Mouse (Mus musculus): ENCODE measurements around the gene Pprc1.
A peak's percentile ranks its signal among the peaks of the same experiment; 100 is the strongest.

Pprc1 gene

DNA sequence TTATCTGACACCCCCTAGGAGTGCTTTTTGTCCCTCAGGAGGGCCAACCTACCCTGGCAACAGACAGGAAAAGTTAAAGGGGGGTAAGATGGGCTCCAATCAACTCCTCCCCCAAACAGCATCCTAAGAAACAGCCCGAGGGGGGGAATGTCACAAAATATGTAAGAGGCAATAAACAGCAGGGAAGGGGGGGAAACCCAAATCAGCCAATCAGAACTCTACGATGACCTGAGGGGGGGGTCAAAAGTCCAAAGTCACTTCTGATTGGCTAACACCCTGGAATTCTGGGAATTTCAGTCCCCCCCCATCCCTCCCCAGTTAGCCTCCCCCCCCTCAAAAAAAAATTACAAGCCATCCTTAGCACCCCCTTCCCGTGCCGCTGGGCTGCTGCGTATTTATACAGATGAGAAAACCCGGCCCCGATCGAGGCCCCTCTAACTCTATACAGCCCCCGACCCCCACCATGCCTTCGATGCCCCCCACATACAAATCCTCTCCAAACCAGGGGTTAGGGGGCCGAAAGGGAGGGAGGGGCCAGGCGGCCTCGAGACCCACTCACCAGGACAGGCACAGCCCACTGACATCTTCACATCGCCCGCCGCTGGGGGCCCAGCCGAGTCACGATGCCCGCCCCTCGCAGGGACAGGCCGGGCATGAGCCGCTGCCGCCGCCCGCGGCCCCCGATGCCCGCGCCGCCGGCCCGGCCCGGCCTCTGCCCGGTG, at the start of gene Pprc1:
Gene Pprc1, plus strand, starts transcription at position 616 of the 722 bp plus-strand sequence.
- no peak for DNase-seq (ENCODE audit: extremely low spot score, low read depth, low spot score)

DNA sequence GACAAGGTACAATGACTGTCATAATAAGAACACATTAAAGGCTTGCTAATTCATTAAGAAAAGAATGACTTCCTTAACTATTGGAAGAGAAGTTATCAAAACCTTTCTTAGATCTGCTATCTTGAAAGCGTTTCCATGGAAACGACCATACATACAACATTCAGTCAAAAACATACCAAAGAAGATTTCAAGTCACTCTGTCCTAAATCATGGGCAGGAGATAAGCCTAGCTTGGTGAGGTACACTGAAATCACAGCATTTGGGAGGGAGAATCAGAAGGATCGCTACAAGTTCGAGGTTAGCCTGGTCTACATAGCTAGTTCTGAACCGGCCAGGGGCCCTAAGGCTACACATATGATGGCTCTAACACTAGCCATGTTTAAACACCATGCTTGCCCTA, 47.3 kb upstream of the Pprc1 start:
- peak; percentile 10 for DNase-seq (ENCODE audit: extremely low spot score, low read depth, low spot score)

DNA sequence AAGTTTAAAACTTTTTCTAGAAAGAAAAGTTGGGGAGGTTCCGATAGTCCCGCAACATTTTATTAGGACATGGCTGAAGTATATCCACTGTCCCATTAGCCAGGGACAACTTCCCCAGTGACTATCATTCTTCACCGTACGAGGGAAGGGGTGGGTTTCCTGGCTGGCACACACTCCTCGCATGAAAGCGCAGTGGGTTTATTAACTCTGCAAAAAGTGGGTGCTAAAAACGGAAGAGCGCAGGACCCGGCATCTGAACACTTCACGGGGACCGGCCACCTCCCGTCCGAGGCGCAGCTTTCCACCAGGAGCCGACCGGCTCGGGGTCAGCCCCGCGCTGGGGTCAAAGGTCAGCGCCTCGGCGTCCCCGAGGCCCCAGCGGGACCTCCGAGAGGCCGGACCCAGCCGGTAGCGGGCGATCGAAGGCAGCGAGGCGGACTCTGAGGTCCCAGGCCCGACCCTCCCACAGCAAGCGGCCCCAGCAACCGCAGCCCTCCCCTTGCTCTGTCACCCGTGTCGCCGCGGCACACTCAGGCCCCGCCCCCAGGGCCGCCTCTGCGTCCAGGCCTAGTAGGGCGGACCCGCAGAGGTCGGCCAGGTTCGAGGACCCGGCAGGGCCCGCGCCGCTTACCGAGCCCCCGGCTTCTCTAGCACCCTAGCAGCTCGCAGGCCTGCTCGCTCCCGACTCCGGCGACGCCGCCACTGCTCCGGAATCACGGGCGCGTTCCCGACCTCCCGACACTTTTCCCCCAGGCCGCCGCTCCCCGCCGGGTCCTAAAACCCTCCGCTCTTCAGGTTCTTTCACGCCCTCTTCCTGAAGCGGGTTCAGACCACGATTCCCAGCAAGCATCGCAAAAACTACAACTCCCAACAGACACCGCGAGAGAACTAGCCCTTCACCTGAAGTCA, 46.6 kb upstream of the Pprc1 start, which contains the start of gene Armh3:
Gene Armh3, minus strand, starts transcription at position 704 of the 909 bp plus-strand sequence.
- DNase-seq (ENCODE audit: extremely low spot score, low read depth, low spot score): peak; percentile 91

DNA sequence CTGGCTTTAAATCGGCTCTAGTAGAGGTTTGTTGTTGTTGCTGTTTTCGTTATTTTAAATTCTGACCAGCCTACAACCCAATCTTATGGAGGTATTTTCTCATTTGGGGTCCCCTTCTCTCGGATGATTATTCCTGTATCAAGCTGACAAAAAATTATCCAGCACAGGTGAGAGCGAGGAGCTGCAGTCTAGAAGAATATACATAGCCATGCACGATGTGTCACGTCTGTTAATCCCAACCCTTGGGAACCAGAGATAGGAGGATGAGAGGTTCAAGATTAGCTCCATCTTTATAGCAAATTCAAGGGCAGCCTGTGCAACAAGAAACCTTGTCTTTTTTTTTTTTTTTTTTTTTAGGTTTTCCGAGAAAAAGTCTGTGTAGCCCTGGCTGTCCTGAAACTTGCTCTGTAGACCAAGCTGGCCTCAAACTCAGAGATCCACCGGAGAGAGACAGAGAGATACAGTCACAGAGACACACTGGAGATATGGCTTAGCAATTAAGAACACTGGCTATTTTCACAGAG, 45.9 kb upstream of the Pprc1 start:
- DNase-seq (ENCODE audit: extremely low spot score, low read depth, low spot score): no peak

DNA sequence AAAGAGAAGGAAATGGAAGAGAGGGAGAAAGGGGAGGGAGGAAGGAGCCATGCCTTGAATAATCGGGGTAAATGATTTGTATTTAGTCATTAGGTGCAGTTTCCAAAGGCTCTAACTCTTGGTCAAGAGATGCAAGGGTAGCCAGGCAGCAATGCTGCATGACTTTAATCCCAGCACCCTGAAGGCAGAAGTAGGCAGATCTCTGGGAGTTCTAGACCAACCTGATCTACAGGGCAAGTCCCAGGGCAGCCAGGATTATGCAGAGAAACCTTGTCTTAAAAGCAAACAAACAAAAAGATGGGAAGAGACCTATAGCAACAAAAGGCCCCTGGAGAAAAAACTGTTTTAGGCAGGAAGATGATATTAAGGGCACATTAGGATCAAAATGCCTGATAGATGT, 45.3 kb upstream of the Pprc1 start:
- DNase-seq (ENCODE audit: extremely low spot score, low read depth, low spot score): no peak

DNA sequence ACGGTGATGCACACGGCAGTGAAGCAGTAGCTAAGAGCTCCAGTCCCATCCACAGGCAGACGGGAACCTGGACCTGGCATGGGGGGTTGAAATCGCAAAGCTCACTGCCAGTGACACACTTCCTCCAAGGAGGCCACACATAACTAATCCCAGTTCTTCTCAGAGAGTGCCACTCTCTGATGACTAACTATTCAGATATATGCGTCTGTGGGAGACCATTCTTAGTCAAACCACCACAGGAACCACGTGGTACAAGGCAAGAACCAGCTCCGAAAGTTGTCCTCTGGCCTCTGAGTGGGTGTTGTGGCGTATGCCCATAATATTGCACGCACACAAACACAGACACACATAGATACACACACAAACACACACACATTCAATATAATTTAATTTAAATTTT, 42.4 kb upstream of the Pprc1 start:
- DNase-seq (ENCODE audit: extremely low spot score, low read depth, low spot score): no peak

DNA sequence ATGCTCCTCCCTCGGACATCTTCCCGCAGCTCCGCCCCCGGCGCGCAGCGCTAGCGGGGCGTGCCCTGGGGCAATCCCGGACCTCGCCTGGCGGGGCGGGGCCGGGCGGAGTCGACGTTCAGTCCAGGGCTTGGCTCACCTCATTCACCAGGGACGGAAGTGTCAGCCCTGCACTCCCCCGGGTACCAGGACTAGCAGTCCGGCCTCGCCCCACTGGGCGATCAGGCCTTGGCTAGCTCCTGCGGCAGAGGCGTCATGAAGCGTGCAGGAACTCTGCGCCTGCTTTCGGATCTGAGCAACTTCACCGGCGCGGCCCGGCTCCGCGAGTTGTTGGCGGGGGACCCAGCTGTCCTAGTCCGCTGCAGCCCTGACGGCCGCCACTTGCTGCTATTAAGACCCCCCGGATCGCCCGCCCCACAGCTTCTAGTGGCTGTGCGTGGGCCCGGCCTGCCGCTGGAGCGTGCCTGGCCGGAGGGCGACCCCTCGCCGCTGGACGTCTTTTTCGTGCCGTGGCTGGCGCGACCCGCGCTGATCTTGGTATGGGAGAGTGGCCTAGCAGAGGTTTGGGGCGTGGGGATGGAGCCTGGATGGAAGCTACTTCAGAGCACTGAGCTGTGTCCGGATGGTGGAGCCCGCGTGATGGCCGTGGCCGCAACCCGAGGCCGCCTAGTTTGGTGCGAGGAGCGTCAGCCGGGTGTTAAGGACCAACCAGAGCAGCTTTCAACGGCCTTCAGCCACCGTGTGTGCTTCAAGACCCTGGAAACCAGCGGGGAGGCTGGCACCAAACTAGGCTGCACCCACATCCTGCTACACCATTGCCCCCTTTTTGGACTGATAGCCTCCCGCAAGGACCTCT, 41.1 kb upstream of the Pprc1 start, which contains the start of gene Hps6:
Gene Hps6, plus strand, starts transcription at position 138 of the 856 bp plus-strand sequence.
- peak; percentile 6 for DNase-seq (ENCODE audit: extremely low spot score, low read depth, low spot score)

DNA sequence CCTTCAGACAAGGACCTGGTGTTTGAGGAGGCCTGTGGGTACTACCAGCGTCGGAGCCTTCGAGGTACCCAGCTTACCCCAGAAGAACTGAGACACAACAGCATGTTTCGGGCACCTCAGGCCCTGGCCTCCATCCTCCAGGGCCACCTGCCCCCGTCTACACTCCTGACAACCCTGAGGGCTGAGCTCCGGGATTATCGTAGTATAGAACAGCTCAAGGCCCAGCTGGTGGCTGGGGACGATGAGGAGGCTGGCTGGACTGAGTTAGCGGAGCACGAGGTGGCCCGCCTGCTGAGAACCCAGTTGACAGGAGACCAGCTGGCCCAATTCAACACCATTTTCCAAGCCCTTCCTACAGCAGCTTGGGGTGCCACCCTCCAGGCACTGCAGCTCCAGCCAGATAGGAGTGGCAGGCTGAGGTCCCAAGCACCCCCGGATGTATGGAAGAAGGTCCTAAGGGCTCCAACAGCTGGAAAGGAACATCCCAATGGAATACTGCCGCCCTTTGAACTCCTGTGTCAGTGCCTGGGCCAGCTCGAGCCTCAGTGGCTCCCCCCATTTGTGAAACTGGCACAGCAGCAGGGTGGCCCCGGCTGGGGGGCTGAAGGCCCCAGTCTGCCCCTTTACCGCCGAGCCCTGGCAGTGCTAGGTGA, 39.7 kb upstream of the Pprc1 start:
- no peak for DNase-seq (ENCODE audit: extremely low spot score, low read depth, low spot score)

DNA sequence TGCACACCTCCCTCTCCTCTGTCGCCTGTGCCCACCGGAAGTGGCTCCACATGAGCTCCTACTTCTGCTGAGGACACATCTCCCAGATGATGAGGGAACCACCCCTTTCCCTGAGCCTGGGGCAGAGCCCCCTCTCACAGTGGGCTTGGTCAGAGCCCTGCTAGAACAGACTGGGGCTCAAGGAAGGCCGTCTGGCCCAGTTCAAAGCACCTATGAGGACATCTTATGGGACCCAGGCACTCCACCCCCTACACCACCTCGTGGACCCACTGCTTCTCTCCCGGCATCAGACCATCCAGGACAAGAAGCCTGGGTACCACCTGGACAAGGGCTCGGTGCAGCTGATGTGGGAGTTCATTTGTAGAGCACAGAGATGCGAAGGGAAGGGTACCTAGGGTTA, 39.0 kb upstream of the Pprc1 start:
- no peak for DNase-seq (ENCODE audit: extremely low spot score, low read depth, low spot score)

DNA sequence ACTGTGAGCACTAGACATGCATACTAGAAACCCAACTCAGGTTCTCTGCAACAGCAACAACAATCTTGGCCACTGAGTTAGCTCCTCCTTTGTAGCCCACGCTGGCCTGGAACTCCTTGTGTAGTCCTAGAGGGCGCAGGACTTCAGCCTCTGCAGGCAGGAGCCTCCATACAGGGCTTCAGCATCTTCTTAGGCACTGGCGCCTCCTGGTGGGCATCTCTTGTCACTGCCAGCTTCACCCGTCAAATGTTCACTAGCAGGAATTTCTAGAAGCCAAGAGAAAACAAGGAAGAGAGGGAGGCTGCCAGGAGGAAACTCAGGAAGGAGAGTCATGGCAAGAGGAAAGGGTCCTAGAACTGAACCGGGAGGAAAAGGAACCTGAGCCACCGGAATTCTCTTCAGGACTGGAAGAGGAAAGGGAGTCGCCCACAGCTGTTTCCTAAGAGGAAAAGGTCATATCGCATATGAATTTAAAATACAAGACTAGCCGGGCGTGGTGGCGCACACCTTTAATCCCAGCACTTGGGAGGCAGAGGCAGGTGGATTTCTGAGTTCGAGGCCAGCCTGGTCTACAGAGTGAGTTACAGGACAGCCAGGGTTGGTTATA, 30.0 kb upstream of the Pprc1 start:
- DNase-seq (ENCODE audit: extremely low spot score, low read depth, low spot score): peak; percentile 84

DNA sequence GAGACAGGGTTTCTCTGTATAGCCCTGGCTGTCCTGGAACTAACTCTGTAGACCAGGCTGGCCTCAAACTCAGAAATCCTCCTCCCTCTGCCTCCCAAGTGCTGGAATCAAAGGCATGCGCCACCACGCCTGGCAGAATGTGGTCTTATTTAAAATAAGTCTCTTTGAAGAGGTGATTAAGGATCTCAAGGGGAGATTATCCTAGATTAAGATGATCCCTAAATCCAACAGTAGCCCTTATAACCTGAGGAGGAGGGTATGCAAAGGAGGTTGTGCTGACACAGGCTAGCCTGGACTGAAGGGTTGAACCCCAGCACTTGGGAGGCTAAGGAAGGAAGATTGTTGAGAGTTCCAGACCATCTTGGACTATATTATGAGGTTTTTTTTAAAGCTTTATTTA, 28.7 kb upstream of the Pprc1 start:
- DNase-seq (ENCODE audit: extremely low spot score, low read depth, low spot score): no peak

DNA sequence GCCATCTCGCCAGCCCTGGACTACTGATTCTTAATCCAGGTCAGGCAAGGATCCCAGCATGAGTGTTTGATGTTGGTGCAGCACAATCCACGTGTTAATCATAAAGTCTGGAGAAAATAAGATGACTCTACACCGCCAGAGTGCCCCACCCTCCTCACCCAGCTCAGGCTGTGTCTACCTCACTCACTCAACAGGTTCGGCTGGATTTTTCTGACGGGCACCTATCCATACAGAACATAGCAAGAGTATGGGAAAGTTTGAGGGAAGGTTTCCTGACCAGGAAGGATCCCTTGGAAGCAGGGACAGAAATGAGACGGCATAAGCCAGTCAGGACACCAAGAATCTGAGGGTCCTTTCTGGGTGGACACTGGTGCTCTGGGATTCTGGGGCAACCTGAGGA, 19.7 kb upstream of the Pprc1 start:
- DNase-seq (ENCODE audit: extremely low spot score, low read depth, low spot score): no peak

DNA sequence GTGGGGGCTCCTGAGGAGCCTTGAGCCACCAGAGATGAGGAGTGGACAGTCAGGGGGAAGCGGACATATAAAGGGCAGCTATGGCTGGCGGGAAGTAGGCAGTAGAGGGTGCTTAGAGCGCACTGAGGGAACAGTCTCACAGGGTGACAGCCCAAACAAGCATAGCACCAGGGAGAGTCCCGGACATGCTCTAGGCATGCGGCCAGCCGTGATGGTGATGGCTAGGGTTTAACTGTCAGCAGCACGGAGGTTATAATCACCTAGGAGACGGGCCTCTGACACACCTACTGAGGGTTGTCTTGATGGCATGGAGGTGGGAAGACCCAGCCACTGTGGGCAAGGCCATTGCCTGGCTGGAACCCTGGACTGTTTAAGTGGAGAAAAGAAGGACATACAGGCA, 18.1 kb upstream of the Pprc1 start:
- no peak for DNase-seq (ENCODE audit: extremely low spot score, low read depth, low spot score)

DNA sequence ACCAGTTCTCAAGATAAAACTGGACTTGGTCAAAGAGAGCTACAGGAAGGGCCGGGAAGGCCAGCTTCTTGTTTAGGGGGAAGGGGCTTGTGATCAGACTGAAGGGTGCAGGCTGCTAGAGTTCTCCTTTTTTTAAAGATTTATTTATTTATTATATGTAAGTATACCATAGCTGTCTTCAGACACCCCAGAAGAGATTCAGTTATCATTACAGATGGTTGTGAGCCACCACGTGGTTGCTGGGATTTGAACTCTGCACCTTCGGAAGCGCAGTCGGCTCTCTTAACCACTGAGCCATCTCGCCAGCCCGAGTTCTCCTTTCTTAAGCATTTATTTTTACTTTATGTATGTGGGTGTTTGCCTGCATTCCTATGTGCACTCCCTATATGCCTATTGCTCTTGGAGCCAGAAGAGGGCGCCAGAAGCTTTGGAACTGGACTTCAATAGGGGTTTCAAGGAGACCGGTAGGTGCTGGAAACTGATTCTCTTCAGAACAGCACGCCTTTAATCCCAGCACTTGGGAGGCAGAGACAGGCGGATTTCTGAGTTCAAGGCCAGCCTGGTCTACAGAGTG, 15.9 kb upstream of the Pprc1 start:
- no peak for DNase-seq (ENCODE audit: extremely low spot score, low read depth, low spot score)

DNA sequence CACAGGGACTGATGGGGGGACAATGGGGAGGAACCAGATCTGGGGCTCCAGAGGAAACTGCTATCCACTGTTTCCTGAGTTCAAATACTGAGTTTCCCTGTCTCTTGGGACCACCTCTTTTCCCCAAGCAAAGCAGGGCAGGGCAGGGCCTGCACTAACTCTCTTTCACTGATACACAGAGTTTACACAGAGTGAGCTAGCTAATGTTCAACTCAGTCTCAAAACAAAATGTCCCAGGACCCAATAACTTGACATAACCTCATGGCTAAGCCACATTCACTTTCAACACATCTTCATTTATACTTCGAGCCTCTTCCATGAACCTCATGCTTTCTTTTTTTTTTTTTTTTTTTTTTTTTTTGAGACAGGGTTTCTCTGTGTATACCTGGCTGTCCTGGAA, 15.0 kb upstream of the Pprc1 start:
- no peak for DNase-seq (ENCODE audit: extremely low spot score, low read depth, low spot score)

DNA sequence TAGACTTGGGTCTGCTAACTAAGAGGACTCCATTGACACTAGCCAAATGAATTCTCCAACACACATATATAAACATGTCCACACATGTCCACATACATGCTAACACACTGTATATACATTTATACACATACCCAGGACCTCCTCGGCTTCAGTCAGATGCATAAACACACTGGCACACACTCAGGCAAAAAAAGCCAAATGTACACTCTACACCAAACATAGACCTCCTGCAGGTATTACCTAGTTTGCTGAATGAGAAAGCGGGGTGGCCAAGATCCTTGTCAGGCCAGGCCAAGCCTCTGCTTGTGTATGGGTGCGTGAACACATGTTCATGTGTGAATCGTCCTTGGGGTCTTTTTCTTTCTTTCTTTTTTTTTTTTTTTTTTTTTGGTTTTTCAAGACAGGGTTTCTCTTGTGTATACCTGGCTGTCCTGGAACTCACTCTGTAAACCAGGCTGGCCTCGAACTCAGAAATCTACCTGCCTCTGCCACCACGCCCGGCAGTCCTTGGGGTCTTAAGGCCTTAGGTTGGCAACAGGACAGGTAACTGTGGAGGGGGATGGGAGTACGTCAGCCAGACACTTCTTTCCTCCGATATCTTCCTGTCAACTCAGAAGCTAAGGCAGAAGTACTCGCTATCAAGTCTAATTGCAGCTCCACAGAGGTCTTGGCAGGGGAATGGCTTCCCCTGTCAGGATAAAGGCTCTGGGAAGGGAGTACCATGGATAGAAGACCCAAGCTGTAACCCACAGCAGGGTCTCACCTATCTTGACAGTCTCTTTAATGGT, 14.3 kb upstream of the Pprc1 start:
- no peak for DNase-seq (ENCODE audit: extremely low spot score, low read depth, low spot score)

DNA sequence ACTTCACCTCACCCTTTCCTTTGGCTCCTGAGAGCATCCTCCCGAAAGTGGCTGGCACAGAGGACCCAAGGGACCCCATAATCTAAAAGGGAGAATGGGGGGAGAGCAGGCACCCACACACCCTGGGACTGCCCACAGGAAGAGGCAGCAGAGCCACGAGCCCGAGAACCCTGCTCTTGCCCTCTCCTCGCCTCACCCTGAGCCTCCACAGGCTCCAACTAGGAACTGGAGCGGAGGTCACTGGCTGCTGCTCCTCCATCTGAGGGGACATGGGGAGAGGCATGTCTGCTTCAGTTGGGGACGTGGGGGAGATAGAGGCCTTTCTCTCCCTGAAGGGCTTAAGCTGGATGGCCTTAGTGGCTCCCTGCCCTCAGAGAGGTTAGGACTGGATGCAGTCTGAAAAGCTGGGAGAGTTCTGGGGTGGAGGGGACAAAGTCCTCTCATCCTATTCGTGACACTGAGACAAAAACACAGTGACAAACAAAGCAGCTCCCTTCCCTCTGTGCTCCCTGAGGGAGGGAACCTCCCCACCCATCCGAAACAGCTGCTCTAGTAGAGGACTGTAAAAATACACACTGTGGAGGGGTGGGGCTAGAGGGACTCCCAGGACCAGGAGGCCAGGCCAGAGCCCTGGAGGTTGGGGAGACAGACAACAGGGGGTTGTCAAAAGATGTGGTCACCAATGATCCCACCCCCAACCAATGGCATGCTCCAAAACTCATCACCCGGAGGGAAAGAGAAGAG, 12.8 kb upstream of the Pprc1 start:
- DNase-seq (ENCODE audit: extremely low spot score, low read depth, low spot score): no peak
